In genomic region chr7:81689116-81689681, GRCm38 (mm10) we compare ENCODE assay signal across 11 mouse cellular contexts. TPM values are rescaled to one million over a fixed set of nuclear protein-coding genes. Genes with fewer than 3 reads are reported as not detected.
DNase-seq lines count a peak whose midpoint lies in the region; ATAC-seq and TF ChIP-seq lines count a peak whose summit lies in the region.
"Had no signal": no experiment of that assay in that cellular context is flagged by ENCODE, and none has a peak within 500 bp of the region (broad histone marks: within the 10 kb centered on the region; RNA-seq: fewer than 3 reads in every experiment).

No protein-coding gene starts in this region.

- 39% methylated on average over 8 of the region's 8 CpGs for WGBS in hindbrain, postnatal 0 days

- ATAC-seq in hindbrain, postnatal 0 days, result peak; percentile 36; the same call in 1 of the 2 replicates
- no peak for ATAC-seq in inflammation-experienced regulatory T-cells, adult 6 months

- intact Hi-C loops in left cerebral cortex, postnatal 4 days (cut with DNase I), result no loop called here
- intact Hi-C loops in left cerebral cortex, postnatal 25 days (cut with DNase I), result no loop called here

- H3K27me3 ChIP-seq in hindbrain, postnatal 0 days (ENCODE audit: insufficient read depth, low read length), result no peaks in the 10 kb centered on the region
- H3K27me3 ChIP-seq: limb, embryonic 13.5 days had no signal

- DNase-seq in cerebellum, postnatal 14 days, result peak; percentile 53 to 68
- DNase-seq in cerebellum, adult 18-20 months, result no peak
- peak; percentile 46 for DNase-seq in left cerebral cortex, postnatal 4 days
- no peak for DNase-seq in left cerebral cortex, postnatal 25 days (ENCODE audit: low spot score in 2 of 2)
- peak; percentile 30 for DNase-seq in adrenal gland, postnatal 25 days
- peak; percentile 49 for DNase-seq in hindbrain, postnatal 0 days (ENCODE audit: low spot score)
- no peak for DNase-seq in urinary bladder, postnatal 36 days (ENCODE audit: low spot score in 2 of 2)
- DNase-seq: kidney, postnatal 36 days had no signal

- peaks cover 22% of the 10 kb centered on the region; the same call in 1 of the 2 replicates for H3K4me1 ChIP-seq in hindbrain, postnatal 0 days (ENCODE audit: insufficient read depth, low read length)

- H3K4me2 ChIP-seq in hindbrain, postnatal 0 days (ENCODE audit: low read depth, low read length), result no peak overlapping the region
- H3K4me2 ChIP-seq: limb, embryonic 13.5 days had no signal

- H3K9ac ChIP-seq in hindbrain, postnatal 0 days (replicated peaks; ENCODE audit: low read length), result no peak overlapping the region
- H3K9ac ChIP-seq: limb, embryonic 13.5 days had no signal

- no peaks in the 10 kb centered on the region for H3K9me3 ChIP-seq in hindbrain, postnatal 0 days (ENCODE audit: low read length)
- H3K9me3 ChIP-seq: limb, embryonic 13.5 days had no signal

- no peaks in the 10 kb centered on the region for H3K36me3 ChIP-seq in hindbrain, postnatal 0 days (ENCODE audit: insufficient read depth, low read length)
- H3K36me3 ChIP-seq: limb, embryonic 13.5 days had no signal

- H3K27ac ChIP-seq in hindbrain, postnatal 0 days, result no peak overlapping the region
- H3K27ac ChIP-seq: limb, embryonic 13.5 days had no signal

- TF ChIP-seq CTCF in hindbrain, postnatal 0 days (IDR thresholded peaks at IDR 0.05; ENCODE audit: low read depth), result no peak

- no peak overlapping the region for H3K4me3 ChIP-seq in hindbrain, postnatal 0 days (ENCODE audit: low read length)
- H3K4me3 ChIP-seq: erythroblast, embryonic 14.5 days; limb, embryonic 13.5 days had no signal

RNA-seq across cellular contexts. Expression of gene Homer2, which starts 18.1 kb away (rescaled TPM):
- total RNA-seq in left cerebral cortex, postnatal 4 days (2021), result 10 to 100 TPM; 51.8 to 54.3 TPM
- 10 to 100 TPM; 67.2 to 77.5 TPM for total RNA-seq in left cerebral cortex, postnatal 25 days (2021)
- total RNA-seq in adrenal gland, postnatal 25 days (2021), result 2.4 and 2.6 TPM in 2 replicates
- 30.3 and 37.6 TPM in 2 replicates for total RNA-seq in hindbrain, postnatal 0 days (2014; rRNA removed)
- polyA plus RNA-seq in hindbrain, postnatal 0 days (2015; fragmentation: Nextera tagmentation; extraction: Ambion mirVana), result 44.4 and 46.0 TPM in 2 replicates
- polyA plus RNA-seq in inflammation-experienced regulatory T-cells, adult 6 months (2017; shearing (Covaris generic)), result under 1 TPM in 1 of 3 experiments, not detected in 2; 0.47 TPM

Comparison
In these comparisons a context has a peak if more than half of its experiments do, and no peak if none do; other contexts are left out.
1. DNase-seq: peak in cerebellum, postnatal 14 days (2 of 2), left cerebral cortex, postnatal 4 days (single experiment), adrenal gland, postnatal 25 days (single experiment) and hindbrain, postnatal 0 days (single experiment); none in cerebellum, adult 18-20 months (0 of 2), left cerebral cortex, postnatal 25 days (0 of 2) and urinary bladder, postnatal 36 days (0 of 2).